Mouse (Mus musculus): Measurements from ENCODE around the gene Sorbs2.
"Not testable (repeated sequence)": the region's sequence is repeated elsewhere in the genome, so short reads cannot be mapped to it uniquely, and the experiment has no call there.

Sorbs2 gene

DNA sequence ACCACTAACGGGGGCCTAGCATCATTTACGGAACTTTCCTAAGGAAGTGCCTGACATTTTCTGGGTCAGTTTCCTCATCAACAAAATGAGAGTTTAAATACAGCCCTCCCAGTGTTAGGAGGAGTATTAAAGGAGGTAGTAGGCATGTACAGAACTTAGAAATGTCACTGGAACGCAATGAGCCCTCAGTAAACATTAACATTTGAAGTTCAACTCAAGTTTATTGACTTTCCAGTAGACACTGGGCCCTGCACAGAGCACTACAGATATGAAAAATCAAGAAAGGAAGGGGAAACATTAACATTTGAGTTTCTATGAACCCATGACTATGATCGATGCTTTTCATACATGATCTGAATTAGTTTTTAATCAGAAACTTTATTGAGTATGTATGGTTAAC lies 347.5 kb downstream of the Sorbs2 start:
- DNase-seq = no peak

GRCm38 (mm10) chr8:45857734-45858133 lies 350.1 kb downstream of the Sorbs2 start:
- no peak for DNase-seq

- DNase-seq = no peak
These were observed 350.8 kb downstream of the Sorbs2 start for GRCm38 (mm10) chr8:45858391-45858790.

DNA sequence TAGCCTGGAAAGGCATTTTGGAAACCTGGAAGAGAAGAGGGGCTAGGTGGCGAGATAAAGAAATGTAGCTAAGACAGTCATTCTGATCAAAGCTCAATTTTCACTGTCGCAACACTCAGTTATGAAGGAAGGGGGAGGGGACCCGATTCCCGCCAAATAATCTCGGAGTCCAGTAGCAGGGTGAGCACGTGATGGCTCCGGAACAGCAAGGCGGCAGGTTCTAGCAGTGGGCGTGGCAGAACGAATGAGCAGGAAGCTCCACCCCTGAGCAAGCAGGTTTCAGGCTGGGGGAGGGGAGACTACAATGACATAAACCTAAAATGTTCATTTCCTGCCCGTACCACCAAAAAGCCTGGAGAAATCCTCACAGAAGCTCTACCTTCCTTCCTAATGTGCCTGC lies 364.0 kb downstream of the Sorbs2 start:
- DNase-seq = not testable (repeated sequence)

GRCm38 (mm10) chr8:45872077-45872476 lies 364.5 kb downstream of the Sorbs2 start:
- DNase-seq = peak in 1 of 2 experiments; percentile 9

GRCm38 (mm10) chr8:45874945-45875626 lies 367.5 kb downstream of the Sorbs2 start:
- peak; percentile 43 to 66 for DNase-seq

- DNase-seq = no peak
These were observed 368.8 kb downstream of the Sorbs2 start for GRCm38 (mm10) chr8:45876397-45876796.
